Mouse (Mus musculus): ENCODE data around the gene Gata1. TPM values are rescaled to one million over a fixed set of nuclear protein-coding genes. Genes with fewer than 3 reads are reported as not detected.

The Gata1 gene
- polyA plus RNA-seq, 1 experiment, result 36.7 TPM

- peak overlapping the region; percentile 91 for H3K4me3 ChIP-seq (replicated peaks)
- peak; percentile 22; the same call in 1 of the 3 replicates for TF ChIP-seq TAL1 (IDR thresholded peaks at IDR 0.05; ENCODE audit: low read length)
- peak; percentile 79 for TF ChIP-seq GATA1 (IDR thresholded peaks at IDR 0.05; ENCODE audit: low read length)
- no peaks in the 10 kb centered on the region for H3K27me3 ChIP-seq (ENCODE audit: control insufficient read depth)
- H3K36me3 ChIP-seq (ENCODE audit: control insufficient read depth), result peaks cover 60% of the 10 kb centered on the region
- peaks cover 68% of the 10 kb centered on the region for H3K4me1 ChIP-seq (ENCODE audit: control insufficient read depth)
- H3K9me3 ChIP-seq (ENCODE audit: control insufficient read depth, low read length), result no peaks in the 10 kb centered on the region
Observed at GRCm38 (mm10) chrX:7968226-7968625, 9.6 kb downstream of the Gata1 start.

- H3K27me3 ChIP-seq (ENCODE audit: control insufficient read depth), result no peaks in the 10 kb centered on the region
- peaks cover 65% of the 10 kb centered on the region for H3K36me3 ChIP-seq (ENCODE audit: control insufficient read depth)
- H3K4me1 ChIP-seq (ENCODE audit: control insufficient read depth), result peaks cover 68% of the 10 kb centered on the region
- no peaks in the 10 kb centered on the region for H3K9me3 ChIP-seq (ENCODE audit: control insufficient read depth, low read length)
- TF ChIP-seq GATA1 (IDR thresholded peaks at IDR 0.05; ENCODE audit: low read length), result no peak
- no peak for TF ChIP-seq TAL1 (IDR thresholded peaks at IDR 0.05; ENCODE audit: low read length)
- H3K4me3 ChIP-seq (replicated peaks), result peak overlapping the region; percentile 91
Observed at GRCm38 (mm10) chrX:7967596-7968201, 10.2 kb downstream of the Gata1 start.

GRCm38 (mm10) chrX:7966161-7966560 is 11.7 kb downstream of the Gata1 start:
- Histone ChIP-seq H3K9me3 (ENCODE audit: control insufficient read depth, low read length) (no peaks in the 10 kb centered on the region; the same call in 1 of the 2 replicates), H3K4me3 (replicated peaks) (peak overlapping the region; percentile 91), H3K4me1 (ENCODE audit: control insufficient read depth) (peaks cover 65% of the 10 kb centered on the region), H3K36me3 (ENCODE audit: control insufficient read depth) (peaks cover 76% of the 10 kb centered on the region), H3K27me3 (ENCODE audit: control insufficient read depth) (no peaks in the 10 kb centered on the region; the same call in 1 of the 2 replicates)
- TF ChIP-seq TAL1 (IDR thresholded peaks at IDR 0.05; ENCODE audit: low read length) (no peak), GATA1 (IDR thresholded peaks at IDR 0.05; ENCODE audit: low read length) (no peak)

DNA sequence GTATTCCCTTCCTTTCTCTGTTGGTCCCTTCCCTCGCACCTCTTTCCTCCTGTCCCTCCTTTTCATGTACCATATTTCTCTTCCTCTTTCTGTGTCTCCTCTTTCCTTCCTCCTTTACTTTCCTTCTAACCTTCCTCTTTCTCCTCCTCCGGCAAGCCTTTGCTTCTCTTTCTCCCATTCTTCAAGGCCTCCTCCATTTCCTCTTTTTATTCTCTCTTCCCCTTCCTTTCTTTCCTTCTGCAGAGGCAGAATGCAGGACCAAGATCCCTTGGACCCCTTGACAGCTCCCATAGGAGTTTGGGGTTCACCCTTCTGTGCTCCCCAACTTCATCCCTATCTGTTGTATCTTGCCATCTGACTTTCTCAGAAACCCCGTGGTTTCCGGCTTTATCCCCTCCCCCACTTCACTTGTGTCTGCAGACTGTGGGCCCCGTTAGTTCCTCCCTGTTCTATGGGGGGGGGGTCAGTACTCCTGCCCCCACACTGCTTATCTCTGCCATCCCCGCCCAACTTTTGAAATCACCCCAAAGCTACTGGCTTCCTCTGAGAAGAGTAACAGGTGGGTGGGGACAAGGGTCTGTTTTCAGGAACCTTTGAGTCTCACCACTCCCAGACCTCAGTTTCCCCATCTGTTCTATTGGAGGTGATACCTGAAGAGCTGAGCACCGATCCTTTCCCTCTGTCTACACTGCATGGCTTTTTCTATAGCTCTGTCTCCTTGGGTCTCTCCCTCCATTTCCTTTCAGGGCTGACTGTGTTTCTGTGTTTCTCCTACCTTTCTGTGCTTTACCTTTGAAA is 13.8 kb downstream of the Gata1 start:
- Histone ChIP-seq H3K36me3 (ENCODE audit: control insufficient read depth) (peaks cover 79% of the 10 kb centered on the region), H3K9me3 (ENCODE audit: control insufficient read depth, low read length) (no peaks in the 10 kb centered on the region; the same call in 1 of the 2 replicates), H3K4me3 (replicated peaks) (peak overlapping the region; percentile 91), H3K27me3 (ENCODE audit: control insufficient read depth) (no peaks in the 10 kb centered on the region; the same call in 1 of the 2 replicates), H3K4me1 (ENCODE audit: control insufficient read depth) (peaks cover 61% of the 10 kb centered on the region)
- no peak for TF ChIP-seq TAL1 (IDR thresholded peaks at IDR 0.05; ENCODE audit: low read length)
- no peak for TF ChIP-seq GATA1 (IDR thresholded peaks at IDR 0.05; ENCODE audit: low read length)

- peaks cover 41% of the 10 kb centered on the region for H3K4me1 ChIP-seq (ENCODE audit: control insufficient read depth)
- no peaks in the 10 kb centered on the region; the same call in 1 of the 2 replicates for H3K9me3 ChIP-seq (ENCODE audit: control insufficient read depth, low read length)
- TF ChIP-seq GATA1 (IDR thresholded peaks at IDR 0.05; ENCODE audit: low read length) (no peak), TAL1 (IDR thresholded peaks at IDR 0.05; ENCODE audit: low read length) (no peak)
- no peaks in the 10 kb centered on the region; the same call in 1 of the 2 replicates for H3K27me3 ChIP-seq (ENCODE audit: control insufficient read depth)
- H3K4me3 ChIP-seq (replicated peaks), result no peak overlapping the region
- peaks cover 86% of the 10 kb centered on the region for H3K36me3 ChIP-seq (ENCODE audit: control insufficient read depth)
Observed at GRCm38 (mm10) chrX:7958868-7959267, 19.0 kb downstream of the Gata1 start.

DNA sequence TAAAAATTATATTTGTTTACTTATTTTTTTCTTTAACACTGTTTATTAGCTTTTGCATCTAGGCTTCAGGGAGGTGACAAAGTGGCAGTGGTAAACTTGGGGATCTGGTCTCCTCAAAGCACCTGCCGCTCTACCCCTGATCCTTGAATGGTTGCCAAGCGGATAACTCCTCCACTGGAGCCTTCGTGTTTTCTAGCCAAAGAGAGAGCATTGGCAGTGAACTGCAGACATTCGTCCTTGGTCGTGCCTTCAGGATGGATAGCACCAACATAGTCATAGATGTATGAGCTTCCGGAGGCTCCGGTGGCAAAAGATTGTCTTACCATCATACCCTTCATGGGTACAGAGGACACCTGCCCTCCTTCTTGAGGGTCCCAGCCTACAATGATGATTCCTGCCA is 27.8 kb downstream of the Gata1 start:
- no peak for TF ChIP-seq TAL1 (IDR thresholded peaks at IDR 0.05; ENCODE audit: low read length)
- TF ChIP-seq GATA1 (IDR thresholded peaks at IDR 0.05; ENCODE audit: low read length), result no peak
- Histone ChIP-seq H3K4me3 (replicated peaks) (no peak overlapping the region), H3K36me3 (ENCODE audit: control insufficient read depth) (no peaks in the 10 kb centered on the region; the same call in 1 of the 2 replicates), H3K9me3 (ENCODE audit: control insufficient read depth, low read length) (peaks cover 9% of the 10 kb centered on the region), H3K27me3 (ENCODE audit: control insufficient read depth) (no peaks in the 10 kb centered on the region), H3K4me1 (ENCODE audit: control insufficient read depth) (peaks cover 16% of the 10 kb centered on the region)

DNA sequence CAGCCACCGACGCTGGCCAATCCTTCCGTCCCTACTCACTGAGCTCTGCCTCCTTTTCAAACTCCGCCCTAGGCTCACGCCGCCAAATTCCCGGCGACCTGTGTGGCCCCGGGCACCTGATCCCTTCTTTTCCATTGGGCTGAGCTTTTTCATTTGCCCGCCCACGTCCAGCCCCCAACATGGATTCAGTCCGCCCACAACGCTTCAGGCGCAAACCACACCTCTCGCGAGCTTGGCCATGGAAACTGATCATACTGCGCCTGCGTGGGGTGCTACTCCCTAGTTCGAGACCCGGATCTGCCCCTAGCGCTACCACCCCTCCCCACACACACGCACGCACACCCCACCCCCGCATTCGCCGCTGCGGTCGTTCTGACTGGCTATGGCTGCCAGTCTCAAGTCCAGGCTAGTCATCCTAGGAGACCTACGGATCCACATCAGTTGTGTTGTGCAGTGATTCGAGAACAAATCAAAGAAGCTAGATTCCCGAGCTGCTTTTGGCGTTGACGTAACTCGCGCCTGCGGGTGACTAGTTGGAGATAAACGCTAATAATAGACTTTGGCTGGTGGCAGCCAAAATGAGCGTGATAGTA is 29.9 kb downstream of the Gata1 start:
- Histone ChIP-seq H3K9me3 (ENCODE audit: control insufficient read depth, low read length) (peaks cover 9% of the 10 kb centered on the region), H3K27me3 (ENCODE audit: control insufficient read depth) (no peaks in the 10 kb centered on the region), H3K4me3 (replicated peaks) (peak overlapping the region; percentile 74), H3K36me3 (ENCODE audit: control insufficient read depth) (no peaks in the 10 kb centered on the region; the same call in 1 of the 2 replicates), H3K4me1 (ENCODE audit: control insufficient read depth) (peaks cover 16% of the 10 kb centered on the region)
- no peak for TF ChIP-seq GATA1 (IDR thresholded peaks at IDR 0.05; ENCODE audit: low read length)
- no peak for TF ChIP-seq TAL1 (IDR thresholded peaks at IDR 0.05; ENCODE audit: low read length)

DNA sequence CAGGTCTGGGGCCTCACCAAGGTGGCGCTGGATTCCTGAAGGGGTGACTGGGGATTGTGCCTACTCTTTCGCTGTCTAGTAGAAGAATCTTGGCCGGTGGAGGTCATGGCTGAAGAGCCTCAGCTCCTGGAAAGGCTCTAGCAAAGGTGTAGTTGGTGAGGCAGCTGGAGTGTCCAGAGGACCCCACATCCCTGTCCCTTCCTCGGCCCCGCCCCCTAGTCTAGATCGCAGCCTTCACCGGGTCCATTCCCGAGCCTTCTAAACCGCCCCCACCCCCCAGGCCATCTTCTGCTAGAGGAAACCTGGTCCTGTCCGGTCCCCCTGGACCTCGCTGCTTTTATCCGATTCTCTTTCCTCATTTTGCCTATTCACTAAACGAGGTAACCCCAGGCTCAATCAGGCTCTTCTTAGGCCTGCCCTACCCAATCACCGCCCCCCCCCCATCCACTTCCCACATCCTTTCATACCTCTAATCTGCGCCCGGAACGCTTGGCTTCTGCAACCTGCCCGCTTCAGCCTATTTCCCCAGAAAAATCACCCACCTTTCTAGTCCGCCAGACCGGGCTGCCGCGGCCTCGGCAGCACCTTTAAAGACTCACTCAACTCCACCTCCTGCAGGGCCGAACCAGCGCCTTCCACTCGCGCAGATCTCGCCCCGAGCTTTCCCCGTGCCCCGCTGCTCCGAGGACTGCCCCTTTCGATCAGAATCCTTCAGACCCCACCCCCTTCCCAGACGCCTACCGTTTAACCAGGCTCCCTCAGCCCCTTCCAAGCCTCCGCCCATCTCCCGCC is 30.6 kb downstream of the Gata1 start, which contains the start of gene Hdac6:
Gene Hdac6, minus strand, starts transcription at position 782 of the 792 bp plus-strand sequence.
- H3K27me3 ChIP-seq (ENCODE audit: control insufficient read depth), result no peaks in the 10 kb centered on the region
- H3K36me3 ChIP-seq (ENCODE audit: control insufficient read depth), result no peaks in the 10 kb centered on the region; the same call in 1 of the 2 replicates
- peak within 1 kb of the TSS; percentile 74 for H3K4me3 ChIP-seq (replicated peaks)
- peaks cover 9% of the 10 kb centered on the region for H3K9me3 ChIP-seq (ENCODE audit: control insufficient read depth, low read length)
- TF ChIP-seq GATA1 (IDR thresholded peaks at IDR 0.05; ENCODE audit: low read length) (no peak), TAL1 (IDR thresholded peaks at IDR 0.05; ENCODE audit: low read length) (no peak)
- peaks cover 16% of the 10 kb centered on the region for H3K4me1 ChIP-seq (ENCODE audit: control insufficient read depth)

Data from erythroblast, embryonic 14.5 days (primary cell).